Mouse (Mus musculus) forebrain, postnatal 0 days (tissue): ENCODE measurements around the gene Atp6v0e. TPM values are rescaled to one million over a fixed set of nuclear protein-coding genes. Genes with fewer than 3 reads are reported as not detected.

ENCODE experiments used
- ATAC-seq: fragments of 200-750 bp; cut with Nextera tagmentation; 2 replicates; pipeline ENCODE4 v1.8.0; 2017; ENCODE audit warnings: mild to moderate bottlenecking, moderate library complexity
- DNase-seq: peaks from one replicate; pipeline ENCODE4 v3.0.0-alpha.2; 2015
- H3K27ac ChIP-seq: fragments of 300-500 bp; sonication (generic); 2 replicates; pipeline ENCODE4 v1.5.1; 2014; ENCODE audit warnings: low read depth, mild to moderate bottlenecking, antibody characterized with exemption, low read length, moderate library complexity, mixed read lengths
- H3K27me3 ChIP-seq: fragments of 300-500 bp; sonication (generic); 2 replicates; pipeline ENCODE4 v1.6.1; 2014; ENCODE audit warnings: mild to moderate bottlenecking, low read length, mixed read lengths; ENCODE audit not compliant: insufficient read depth
- H3K36me3 ChIP-seq: fragments of 300-500 bp; sonication (generic); 2 replicates; pipeline ENCODE4 v1.6.1; 2014; ENCODE audit warnings: mild to moderate bottlenecking, moderate library complexity; ENCODE audit not compliant: insufficient read depth
- H3K4me1 ChIP-seq: fragments of 300-500 bp; sonication (generic); 2 replicates; pipeline ENCODE4 v1.6.1; 2014; ENCODE audit warnings: antibody characterized with exemption; ENCODE audit not compliant: insufficient read depth
- H3K4me2 ChIP-seq: fragments of 300-500 bp; sonication (generic); 2 replicates; pipeline ENCODE4 v1.6.1; 2014; ENCODE audit warnings: low read depth, mild to moderate bottlenecking, moderate library complexity
- H3K4me3 ChIP-seq: fragments of 300-500 bp; sonication (generic); 2 replicates; pipeline ENCODE4 v1.5.1; 2014; ENCODE audit warnings: low read depth, low read length, mixed read lengths
- H3K9ac ChIP-seq: fragments of 300-500 bp; sonication (generic); 2 replicates; pipeline ENCODE4 v1.6.1; 2014; ENCODE audit warnings: mild to moderate bottlenecking
- H3K9me3 ChIP-seq: fragments of 300-500 bp; sonication (generic); 2 replicates; pipeline ENCODE4 v1.6.1; 2016; ENCODE audit warnings: low read length
- CTCF ChIP-seq: sonication (generic); IDR thresholded peaks from 2 replicates; pipeline ENCODE4 v1.5.1; 2016; ENCODE audit warnings: antibody characterized with exemption, control low read depth, low read depth
- WGBS: fragments of 180-500 bp; shearing (Covaris S2); extraction: QIAGEN DNeasy Blood & Tissue Kit; methylation state at CpG from one replicate; pipeline ENCODE4 v1.1.7; 2014; 5-methylcytosine and 5-hydroxymethylcytosine counted together
- polyA plus RNA-seq: library from polyadenylated mRNA; unstranded; fragments of >200 nt; fragmentation: Nextera tagmentation; extraction: Ambion mirVana; gene quantifications from 2 replicates; pipeline ENCODE4 v1.2.1, GENCODE M21; 2015
- total RNA-seq: library from RNA; depleted of rRNA; stranded (reverse); fragments of >200 nt; gene quantifications from 2 replicates; pipeline ENCODE4 v1.2.3, GENCODE M21; 2014

Atp6v0e gene
- total and polyA plus RNA-seq, 2 experiments from 2014 or later = 71.9 to 106 TPM

DNA sequence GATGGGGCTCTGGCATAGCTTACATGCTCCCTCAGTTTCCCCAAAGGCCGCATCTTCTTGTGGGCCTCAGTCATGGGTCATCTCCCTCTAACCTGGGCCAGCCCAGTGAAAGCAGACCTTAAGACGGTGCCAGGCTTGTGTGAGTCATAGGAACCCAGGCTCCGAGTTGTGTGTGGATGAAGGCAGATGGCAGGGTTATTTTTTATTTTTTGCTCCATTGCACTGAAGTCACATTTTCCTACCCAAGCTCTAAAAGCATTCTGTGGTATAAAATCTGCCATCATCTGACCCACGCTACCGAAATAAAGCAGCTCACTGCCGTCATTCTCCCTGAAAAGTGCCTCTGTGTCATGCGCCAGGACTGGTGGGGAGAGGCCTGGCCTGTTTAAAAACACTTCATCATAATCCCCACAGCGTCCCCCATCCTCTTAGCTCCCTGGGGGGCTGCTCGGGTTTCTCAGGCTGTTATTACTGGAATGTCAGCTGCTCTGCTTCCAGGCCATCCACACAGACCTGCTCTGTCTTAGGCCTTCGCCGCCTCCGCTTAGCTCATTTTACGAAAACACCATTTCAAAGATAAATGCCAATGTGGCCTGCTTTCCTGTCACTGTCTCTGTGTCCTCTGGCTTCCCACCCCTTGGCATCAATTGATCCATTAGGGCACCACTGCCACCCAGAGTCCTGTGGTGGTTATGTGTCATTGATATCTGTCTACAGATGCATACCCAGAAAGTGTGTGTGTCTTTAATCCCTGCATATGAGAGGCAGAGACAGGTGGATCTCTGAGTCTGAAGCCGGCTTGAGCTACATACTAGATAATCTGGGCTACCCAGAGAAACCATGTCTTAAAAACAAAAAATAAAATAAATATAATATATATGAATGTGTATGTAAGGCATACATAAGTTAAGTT is 12.3 kb upstream of the Atp6v0e start:
- Histone ChIP-seq H3K27ac (0 out of 2 replicates have a peak overlapping the region, but pooled peaks have one; percentile 9), H3K9me3 (no peaks in the 10 kb centered on the region), H3K4me1 (no peaks in the 10 kb centered on the region), H3K4me3 (no peak overlapping the region), H3K27me3 (no peaks in the 10 kb centered on the region), H3K36me3 (peaks cover 32% of the 10 kb centered on the region), H3K9ac (no peak overlapping the region), H3K4me2 (no peak overlapping the region)
- ATAC-seq (peak; percentile 45), DNase-seq (no peak)
- TF ChIP-seq CTCF = peak; percentile 32
- 81% methylated on average over 14 of the region's 14 CpGs for WGBS

DNA sequence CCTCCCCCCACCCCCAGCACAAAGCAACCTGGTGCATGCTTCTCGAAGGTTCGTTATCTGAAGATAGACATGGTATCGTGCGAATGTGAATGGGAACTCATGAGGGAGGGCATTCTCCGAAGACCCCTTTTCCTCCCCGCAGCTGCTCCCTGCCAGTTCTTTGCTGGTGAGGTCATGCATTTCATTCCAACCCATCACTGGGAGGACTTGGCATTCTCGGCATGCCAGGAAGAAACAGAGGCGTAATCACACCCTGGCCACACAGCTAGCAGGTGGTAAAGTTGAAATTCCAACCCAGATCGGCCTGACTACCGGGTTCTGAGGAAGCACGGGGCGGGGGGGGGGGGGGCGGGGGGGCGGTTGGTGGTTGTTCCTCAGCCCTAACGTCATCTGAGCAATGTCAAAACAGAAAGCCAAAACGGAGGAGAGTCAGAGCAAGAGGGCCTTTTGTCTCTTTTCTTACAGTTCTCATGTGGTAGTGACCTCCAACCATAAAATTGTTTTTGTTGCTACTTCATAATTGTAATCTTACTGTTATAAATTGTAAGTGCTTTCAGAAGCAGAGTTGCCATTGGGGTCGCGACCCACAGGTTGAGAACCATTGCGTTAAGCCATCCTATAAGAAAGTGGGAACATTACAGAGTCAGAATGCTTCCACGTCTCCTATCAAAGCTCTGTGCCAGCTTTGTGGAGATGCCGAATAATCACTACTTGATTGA is 4.0 kb upstream of the Atp6v0e start:
- no peak for TF ChIP-seq CTCF
- WGBS = 27% methylated on average over 21 of the region's 21 CpGs
- Histone ChIP-seq H3K9me3 (no peaks in the 10 kb centered on the region), H3K27ac (no peak overlapping the region), H3K9ac (no peak overlapping the region), H3K4me3 (no peak overlapping the region), H3K27me3 (no peaks in the 10 kb centered on the region), H3K36me3 (peaks cover 24% of the 10 kb centered on the region), H3K4me1 (peaks cover 6% of the 10 kb centered on the region; the same call in 1 of the 2 replicates), H3K4me2 (no peak overlapping the region)
- DNase-seq (no peak), ATAC-seq (no peak)

DNA sequence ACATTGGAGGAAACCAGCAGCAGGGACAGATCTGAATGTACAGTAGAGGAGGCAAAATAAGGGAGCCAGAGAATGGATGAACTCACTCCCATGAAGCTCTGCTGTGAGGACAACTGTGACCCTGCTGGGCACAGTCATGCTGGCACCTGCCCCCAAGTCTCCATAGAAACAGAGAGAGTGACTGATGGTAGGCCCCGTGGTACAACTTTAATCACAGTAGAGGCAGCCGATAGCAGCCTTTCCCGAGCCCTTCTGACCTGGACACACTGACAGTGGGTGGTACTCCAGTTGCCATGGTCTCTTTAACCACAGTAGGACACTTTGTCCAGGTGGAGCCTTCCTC is 3.5 kb upstream of the Atp6v0e start:
- no peak for TF ChIP-seq CTCF
- ATAC-seq (no peak), DNase-seq (no peak)
- Histone ChIP-seq H3K9ac (no peak overlapping the region), H3K9me3 (no peaks in the 10 kb centered on the region), H3K4me3 (no peak overlapping the region), H3K27ac (no peak overlapping the region), H3K4me2 (no peak overlapping the region), H3K36me3 (peaks cover 24% of the 10 kb centered on the region), H3K27me3 (no peaks in the 10 kb centered on the region), H3K4me1 (peaks cover 6% of the 10 kb centered on the region; the same call in 1 of the 2 replicates)
- WGBS = 53% methylated on average over 3 of the region's 3 CpGs

DNA sequence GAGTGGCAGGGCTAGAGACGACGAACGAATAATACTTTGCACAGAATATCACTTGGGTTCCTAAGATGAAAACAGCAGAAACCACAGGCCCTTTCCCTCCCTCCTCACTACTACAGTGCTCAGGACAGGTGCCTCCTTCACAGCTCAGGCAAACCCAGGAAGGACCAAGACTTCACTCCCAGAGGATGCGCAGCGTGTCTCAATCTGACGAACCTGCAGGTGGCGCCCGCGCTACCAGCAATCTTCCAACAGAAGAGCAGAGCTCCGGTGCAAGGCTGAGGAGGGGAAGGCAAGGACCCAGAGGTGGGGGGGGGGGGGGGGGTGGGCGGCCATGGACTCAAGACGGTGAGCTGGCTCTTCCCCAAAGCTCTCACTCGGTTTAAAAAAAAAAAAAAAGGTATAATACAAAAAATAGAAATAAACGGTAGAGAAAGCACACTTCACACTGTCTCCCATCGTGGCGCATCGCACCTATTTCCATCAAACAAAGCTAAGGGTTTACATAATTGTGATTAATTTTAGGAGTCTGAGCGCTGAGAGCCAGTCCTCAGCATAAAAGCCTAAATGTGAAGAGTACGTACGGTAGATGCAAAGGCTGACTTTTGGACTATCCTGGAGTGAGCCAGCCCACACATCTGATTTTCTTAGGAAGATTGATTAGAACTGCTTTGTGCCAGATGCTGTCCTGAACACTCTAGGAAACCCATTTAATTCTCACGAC is 2.7 kb upstream of the Atp6v0e start:
- H3K27me3 ChIP-seq = no peaks in the 10 kb centered on the region
- peak overlapping the region; percentile 29 for H3K4me2 ChIP-seq
- H3K4me3 ChIP-seq = peak overlapping the region; percentile 9; the same call in 1 of the 2 replicates
- ATAC-seq (peak; percentile 59), DNase-seq (peak; percentile 84)
- H3K27ac ChIP-seq = no peak overlapping the region
- 0 out of 2 replicates have a peak overlapping the region, but pooled peaks have one; percentile 25 for H3K9ac ChIP-seq
- H3K9me3 ChIP-seq = no peaks in the 10 kb centered on the region
- peaks cover 6% of the 10 kb centered on the region; the same call in 1 of the 2 replicates for H3K4me1 ChIP-seq
- TF ChIP-seq CTCF = peak; percentile 80
- WGBS = 25% methylated on average over 21 of the region's 21 CpGs
- H3K36me3 ChIP-seq = peaks cover 16% of the 10 kb centered on the region

DNA sequence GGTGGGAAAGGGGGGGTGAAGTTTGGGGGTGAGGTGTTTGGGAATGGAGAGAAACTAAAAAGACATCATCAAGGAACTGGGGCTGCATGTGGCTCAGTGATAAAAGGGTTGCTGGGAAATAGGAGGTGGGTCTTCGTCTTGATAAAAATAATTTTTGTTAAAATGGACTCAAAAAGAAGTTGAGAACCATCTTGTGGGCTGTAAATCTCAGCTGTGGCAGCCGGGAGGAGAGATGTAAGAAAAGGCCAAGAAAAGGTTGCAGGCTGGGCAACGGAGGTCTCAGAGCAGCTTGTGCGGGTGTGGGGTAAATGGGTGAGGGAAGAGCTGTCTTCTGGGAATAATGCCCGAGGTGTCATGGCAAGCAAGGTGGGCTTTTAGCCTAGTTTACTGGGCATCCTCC is 827 bp upstream of the Atp6v0e start:
- WGBS = 85% methylated on average over 5 of the region's 5 CpGs
- Histone ChIP-seq H3K9me3 (no peaks in the 10 kb centered on the region), H3K27ac (no peak overlapping the region), H3K4me1 (peaks cover 6% of the 10 kb centered on the region; the same call in 1 of the 2 replicates), H3K4me3 (no peak overlapping the region), H3K36me3 (no peaks in the 10 kb centered on the region; the same call in none of the 2 replicates), H3K9ac (no peak overlapping the region), H3K4me2 (no peak overlapping the region), H3K27me3 (no peaks in the 10 kb centered on the region)
- no peak for DNase-seq
- no peak for ATAC-seq
- TF ChIP-seq CTCF = no peak

DNA sequence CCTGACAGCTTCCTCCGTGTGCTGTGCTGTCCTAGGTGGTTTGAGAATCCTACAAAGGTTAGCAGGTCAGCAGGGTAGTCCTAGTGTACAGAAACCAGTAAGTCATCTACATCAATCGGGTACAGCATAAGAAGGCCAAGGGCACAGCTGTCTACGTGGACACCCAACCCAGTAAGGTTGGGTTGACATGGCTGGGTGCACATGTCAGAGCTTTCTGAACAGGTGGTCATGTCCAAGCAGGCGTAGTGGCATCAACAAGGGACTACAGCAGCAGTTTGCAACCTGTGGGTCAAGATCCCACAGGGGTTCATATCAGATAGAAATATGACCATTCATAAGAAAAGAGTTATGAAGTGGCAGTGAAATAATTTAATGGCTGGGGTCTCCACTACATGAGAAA is 2.6 kb downstream of the Atp6v0e start:
- H3K9me3 ChIP-seq = no peaks in the 10 kb centered on the region
- H3K4me1 ChIP-seq = peaks cover 6% of the 10 kb centered on the region; the same call in 1 of the 2 replicates
- H3K27ac ChIP-seq = no peak overlapping the region
- no peak overlapping the region for H3K4me3 ChIP-seq
- ATAC-seq (no peak), DNase-seq (no peak)
- 87% methylated on average over 4 of the region's 4 CpGs for WGBS
- no peaks in the 10 kb centered on the region for H3K36me3 ChIP-seq
- H3K27me3 ChIP-seq = no peaks in the 10 kb centered on the region
- H3K4me2 ChIP-seq = no peak overlapping the region
- H3K9ac ChIP-seq = no peak overlapping the region
- TF ChIP-seq CTCF = no peak
